Mouse (Mus musculus): ENCODE data around the gene Syt13.

DNA sequence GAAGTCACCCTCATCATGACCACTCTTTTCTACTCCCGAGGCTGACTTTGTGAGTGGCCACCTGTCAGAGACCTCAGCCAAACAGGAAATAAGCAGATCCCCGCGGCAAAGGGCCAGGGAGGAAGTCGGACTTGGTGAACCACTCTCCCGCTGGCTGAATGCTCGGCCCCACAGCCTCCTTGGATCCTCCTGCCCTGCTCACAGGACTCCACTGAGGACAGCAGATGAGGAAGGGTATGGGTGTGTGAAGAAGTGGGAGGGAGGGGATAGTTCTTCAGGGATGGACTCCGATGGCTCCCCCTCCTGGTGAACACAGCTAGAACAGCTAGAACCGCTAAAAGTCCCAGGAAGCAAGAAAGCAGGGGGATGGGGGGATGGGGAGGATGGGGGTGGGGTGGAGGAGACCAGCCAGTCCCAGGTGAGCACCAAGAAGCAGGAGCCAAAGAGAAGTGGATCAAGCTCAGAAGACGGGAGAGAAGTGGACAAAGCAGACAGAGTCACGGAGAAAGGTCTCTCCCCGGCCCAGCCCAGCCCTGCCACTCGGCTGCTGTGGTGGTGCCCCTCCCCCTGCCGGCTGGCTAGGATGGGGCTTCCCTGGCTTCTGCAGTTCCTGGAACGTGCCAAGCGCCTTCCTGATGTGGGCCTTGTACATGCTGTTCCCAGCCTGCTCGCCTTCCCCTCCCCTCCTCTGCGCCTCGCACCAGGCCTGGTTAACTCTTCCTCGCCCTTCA is 73.2 kb downstream of the Syt13 start:
- TF ChIP-seq POLR2A (IDR thresholded peaks at IDR 0.05; ENCODE audit: low read depth, low read length), result no peak
- peak; percentile 37; the same call in 1 of the 2 replicates for TF ChIP-seq CTCF (conservative IDR thresholded peaks at IDR 0.05; ENCODE audit: insufficient read depth, insufficient read length, low read depth, low read length)

All from kidney, adult 2 months (tissue).